Mouse (Mus musculus) megakaryocyte, embryonic 14.5 days (primary cell): Measurements from ENCODE around the gene Slc7a9.

Source experiments
- FLI1 ChIP-seq: IDR thresholded peaks from 2 replicates; pipeline ENCODE4 v1.6.1; 2012; ENCODE audit warnings: low read length, inconsistent platforms, mixed read lengths
- GATA1 ChIP-seq: IDR thresholded peaks from 3 replicates; pipeline ENCODE4 v1.6.1; 2012; ENCODE audit warnings: mixed read lengths, low read length, inconsistent platforms, borderline replicate concordance

DNA sequence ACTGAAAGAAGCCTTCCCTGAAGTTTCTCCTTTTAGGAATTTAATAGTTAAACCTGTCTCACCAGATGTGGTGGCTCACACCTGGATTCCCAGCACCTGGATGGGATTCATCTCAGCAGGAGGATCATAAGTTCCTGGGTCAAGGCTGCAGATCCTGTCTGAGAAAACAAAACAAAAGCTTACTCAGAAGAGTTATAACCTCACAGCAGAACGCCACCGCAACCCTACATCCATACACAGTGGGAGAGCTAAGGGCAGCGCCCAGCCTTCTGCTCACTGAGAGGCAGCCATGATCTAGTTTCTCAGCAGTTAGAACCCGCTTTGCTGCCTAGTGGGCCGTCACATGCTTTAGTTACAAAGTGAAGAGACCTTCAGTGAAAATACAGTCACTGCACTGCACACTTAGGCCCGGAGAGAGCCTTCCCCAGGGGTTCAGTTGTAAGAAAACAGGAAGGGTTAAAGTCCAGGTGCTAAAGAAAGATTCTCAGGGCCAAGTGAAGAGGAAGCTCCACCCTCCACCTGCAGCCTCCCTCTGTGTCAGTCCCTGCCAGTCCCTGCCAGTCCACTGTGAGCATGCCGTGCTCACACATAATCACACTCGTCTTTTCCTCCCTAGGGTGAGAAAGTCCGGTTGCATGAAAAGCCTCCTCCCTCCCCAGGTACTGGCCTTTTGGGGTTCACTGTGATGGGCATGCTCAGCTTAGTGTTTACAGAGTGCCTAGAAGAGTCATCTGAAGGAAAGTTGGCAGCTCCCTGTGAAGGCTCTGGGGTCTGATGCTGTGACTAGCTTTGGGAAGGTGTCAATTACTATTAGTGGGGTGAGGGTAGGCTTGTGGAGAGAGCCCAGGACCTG, 32.6 kb upstream of the Slc7a9 start:
- TF ChIP-seq GATA1 (no peak), FLI1 (no peak)
